ENCODE assay signal across 11 mouse cellular contexts in the genomic region with DNA sequence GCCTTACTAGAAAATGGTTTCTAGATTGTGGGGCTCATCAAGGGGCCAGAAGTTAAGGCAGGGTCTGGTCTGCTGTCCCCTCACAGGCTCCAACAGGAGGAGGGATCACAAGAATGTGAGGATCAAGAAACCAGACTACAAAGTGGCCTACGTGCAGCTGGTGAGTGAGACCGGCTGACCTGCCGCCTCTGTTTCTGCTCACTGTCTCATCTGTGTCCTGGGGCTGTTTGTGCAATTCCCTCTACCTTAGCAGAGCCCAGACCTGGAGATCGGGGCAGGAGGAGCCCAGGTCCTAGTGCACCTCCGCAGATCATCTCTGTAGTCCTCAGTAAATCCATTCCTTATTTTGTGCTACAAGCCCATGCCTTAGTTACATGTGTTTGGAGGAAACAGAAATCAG. TPM values are rescaled to one million over a fixed set of nuclear protein-coding genes. Genes with fewer than 3 reads are reported as not detected.
DNase-seq lines count a peak whose midpoint lies in the region; ATAC-seq and TF ChIP-seq lines count a peak whose summit lies in the region.
"Had no signal": no experiment of that assay in that cellular context is flagged by ENCODE, and none has a peak within 500 bp of the region (broad histone marks: within the 10 kb centered on the region; RNA-seq: fewer than 3 reads in every experiment).

No protein-coding gene starts in this region.

- peaks cover 73% of the 10 kb centered on the region for H3K4me1 ChIP-seq in hindbrain, embryonic 10.5 days (replicated peaks)
- H3K4me1 ChIP-seq in hindbrain, embryonic 11.5 days (replicated peaks; ENCODE audit: control insufficient read depth, insufficient read depth, low read length), result peaks cover 9% of the 10 kb centered on the region
- peaks cover 7% of the 10 kb centered on the region for H3K4me1 ChIP-seq in ES-Bruce4 (ENCODE audit: control insufficient read depth, insufficient read depth, low read length)
- peaks cover 73% of the 10 kb centered on the region for H3K4me1 ChIP-seq in embryonic facial prominence, embryonic 12.5 days
- H3K4me1 ChIP-seq in liver, embryonic 12.5 days, result peaks cover 76% of the 10 kb centered on the region

- no peak overlapping the region for H3K9ac ChIP-seq in hindbrain, embryonic 11.5 days (ENCODE audit: low read depth, low read length)
- no peak overlapping the region for H3K9ac ChIP-seq in ES-Bruce4 (ENCODE audit: low read depth, poor library complexity, severe bottlenecking)
- H3K9ac ChIP-seq in embryonic facial prominence, embryonic 12.5 days, result no peak overlapping the region
- no peak overlapping the region for H3K9ac ChIP-seq in liver, embryonic 12.5 days

- H3K4me3 ChIP-seq in hindbrain, embryonic 10.5 days, result no peak overlapping the region
- H3K4me3 ChIP-seq in hindbrain, embryonic 11.5 days (ENCODE audit: low read depth, low read length), result no peak overlapping the region
- no peak overlapping the region for H3K4me3 ChIP-seq in ES-Bruce4 (ENCODE audit: low read depth, low read length)
- no peak overlapping the region for H3K4me3 ChIP-seq in embryonic facial prominence, embryonic 12.5 days
- H3K4me3 ChIP-seq in liver, embryonic 12.5 days, result no peak overlapping the region
- H3K4me3 ChIP-seq: myocyte had no signal

- DNase-seq in hindbrain, embryonic 10.5 days (ENCODE audit: low spot score), result no peak
- DNase-seq in hindbrain, embryonic 11.5 days (ENCODE audit: low spot score), result no peak
- no peak for DNase-seq in cerebellum, adult 18-20 months
- no peak for DNase-seq in urinary bladder, postnatal 25 days (ENCODE audit: low spot score)
- no peak for DNase-seq in cerebellum, postnatal 25 days
- DNase-seq: layer of hippocampus, adult 9-11 months had no signal

- H3K4me2 ChIP-seq in hindbrain, embryonic 11.5 days (replicated peaks; ENCODE audit: low read depth, low read length), result no peak overlapping the region
- H3K4me2 ChIP-seq in embryonic facial prominence, embryonic 12.5 days (replicated peaks), result no peak overlapping the region
- no peak overlapping the region for H3K4me2 ChIP-seq in liver, embryonic 12.5 days

- TF ChIP-seq POLR2A in ES-Bruce4 (IDR thresholded peaks at IDR 0.05; ENCODE audit: insufficient read depth, low read length), result no peak

- H3K27me3 ChIP-seq in hindbrain, embryonic 10.5 days (ENCODE audit: insufficient read depth, poor library complexity, severe bottlenecking), result no peaks in the 10 kb centered on the region
- H3K27me3 ChIP-seq in hindbrain, embryonic 11.5 days (ENCODE audit: control insufficient read depth, insufficient read depth, low read length), result no peaks in the 10 kb centered on the region
- H3K27me3 ChIP-seq in ES-Bruce4 (ENCODE audit: control insufficient read depth, insufficient read depth, low read length, poor library complexity, severe bottlenecking), result no peaks in the 10 kb centered on the region
- no peaks in the 10 kb centered on the region for H3K27me3 ChIP-seq in embryonic facial prominence, embryonic 12.5 days
- H3K27me3 ChIP-seq in liver, embryonic 12.5 days (replicated peaks), result 0 out of 2 replicates have a peak, but pooled peaks cover 2% of the 10 kb centered on the region

- peak; percentile 65; the same call in 1 of the 2 replicates for TF ChIP-seq EP300 in ES-Bruce4 (IDR thresholded peaks at IDR 0.05; ENCODE audit: insufficient read depth, low read depth, low read length)

- no peak for TF ChIP-seq CTCF in ES-Bruce4 (IDR thresholded peaks at IDR 0.05; ENCODE audit: low read depth, low read length)

- H3K27ac ChIP-seq in hindbrain, embryonic 10.5 days, result peak overlapping the region; percentile 89
- H3K27ac ChIP-seq in hindbrain, embryonic 11.5 days (ENCODE audit: low read depth, low read length), result no peak overlapping the region
- H3K27ac ChIP-seq in ES-Bruce4 (ENCODE audit: insufficient read depth, low read length), result peak overlapping the region; percentile 53
- peak overlapping the region; percentile 96 for H3K27ac ChIP-seq in embryonic facial prominence, embryonic 12.5 days
- H3K27ac ChIP-seq in liver, embryonic 12.5 days, result peak overlapping the region; percentile 53

- H3K9me3 ChIP-seq in hindbrain, embryonic 10.5 days, result no peaks in the 10 kb centered on the region
- no peaks in the 10 kb centered on the region for H3K9me3 ChIP-seq in hindbrain, embryonic 11.5 days (ENCODE audit: control insufficient read depth, low read length)
- no peaks in the 10 kb centered on the region for H3K9me3 ChIP-seq in ES-Bruce4 (replicated peaks; ENCODE audit: control insufficient read depth, insufficient read depth, low read length, poor library complexity, severe bottlenecking)
- H3K9me3 ChIP-seq in embryonic facial prominence, embryonic 12.5 days, result no peaks in the 10 kb centered on the region
- H3K9me3 ChIP-seq in liver, embryonic 12.5 days (replicated peaks), result no peaks in the 10 kb centered on the region

- no peak for ATAC-seq in hindbrain, embryonic 11.5 days (ENCODE audit: low FRiP score)
- ATAC-seq in embryonic facial prominence, embryonic 12.5 days (ENCODE audit: insufficient number of reproducible peaks, insufficient read depth, low FRiP score, low TSS enrichment), result no peak
- no peak for ATAC-seq in liver, embryonic 12.5 days

- 68% methylated on average over 5 of the region's 5 CpGs for whole genome bisulfite sequencing in hindbrain, embryonic 10.5 days
- WGBS in hindbrain, embryonic 11.5 days, result 60% methylated on average over 5 of the region's 5 CpGs
- 28% methylated on average over 5 of the region's 5 CpGs for WGBS in embryonic facial prominence, embryonic 12.5 days
- 71% methylated on average over 5 of the region's 5 CpGs for WGBS in liver, embryonic 12.5 days (ENCODE audit: insufficient replicate concordance)

- peaks cover 45% of the 10 kb centered on the region for H3K36me3 ChIP-seq in hindbrain, embryonic 10.5 days
- no peaks in the 10 kb centered on the region for H3K36me3 ChIP-seq in hindbrain, embryonic 11.5 days (ENCODE audit: control insufficient read depth, insufficient read depth, low read length)
- H3K36me3 ChIP-seq in ES-Bruce4 (ENCODE audit: control insufficient read depth, insufficient read depth, low read length, poor library complexity, severe bottlenecking), result no peaks in the 10 kb centered on the region
- peaks cover 5% of the 10 kb centered on the region; the same call in 1 of the 2 replicates for H3K36me3 ChIP-seq in embryonic facial prominence, embryonic 12.5 days
- peaks cover 55% of the 10 kb centered on the region for H3K36me3 ChIP-seq in liver, embryonic 12.5 days

RNA-seq across cellular contexts. Expression of a gene that starts 4.7 kb away (rescaled TPM):
- 17.7 and 19.7 TPM in 2 replicates for polyA plus RNA-seq in hindbrain, embryonic 10.5 days (2016; fragmentation: Nextera tagmentation; extraction: Ambion mirVana)
- 13.5 and 13.9 TPM in 2 replicates for polyA plus RNA-seq in hindbrain, embryonic 11.5 days (2014; fragmentation: Nextera tagmentation; extraction: Ambion mirVana)
- polyA plus RNA-seq in ES-Bruce4 (2011; ENCODE audit: insufficient read depth, insufficient read length, low read depth, missing spikeins), result 15.1 and 15.2 TPM in 2 replicates
- 19.8 and 32.6 TPM in 2 replicates for polyA plus RNA-seq in embryonic facial prominence, embryonic 12.5 days (2016; fragmentation: Nextera tagmentation; extraction: Ambion mirVana)
- 10.4 and 14.4 TPM in 2 replicates for polyA plus RNA-seq in liver, embryonic 12.5 days (2016; fragmentation: Nextera tagmentation; extraction: Ambion mirVana)

RNA-seq across cellular contexts. Expression of a gene that starts 38.5 kb away (rescaled TPM):
- polyA plus RNA-seq in hindbrain, embryonic 10.5 days (2016; fragmentation: Nextera tagmentation; extraction: Ambion mirVana), result 1.1 and 3.0 TPM in 2 replicates
- 1.7 and 1.9 TPM in 2 replicates for polyA plus RNA-seq in hindbrain, embryonic 11.5 days (2014; fragmentation: Nextera tagmentation; extraction: Ambion mirVana)
- 2.1 and 2.7 TPM in 2 replicates for polyA plus RNA-seq in ES-Bruce4 (2011; ENCODE audit: insufficient read depth, insufficient read length, low read depth, missing spikeins)
- 4.6 and 6.9 TPM in 2 replicates for polyA plus RNA-seq in embryonic facial prominence, embryonic 12.5 days (2016; fragmentation: Nextera tagmentation; extraction: Ambion mirVana)
- 0.51 TPM in 1 of 2 replicates, not detected in the other for polyA plus RNA-seq in liver, embryonic 12.5 days (2016; fragmentation: Nextera tagmentation; extraction: Ambion mirVana)
- polyA plus RNA-seq: small intestine, adult 2 months had no signal
